ENCODE assay signal across 9 mouse cellular contexts in genomic region chr16:62414485-62414884, GRCm38 (mm10).
DNase-seq lines count a peak whose midpoint lies in the region; ATAC-seq and TF ChIP-seq lines count a peak whose summit lies in the region.
"Had no signal": no experiment of that assay in that cellular context is flagged by ENCODE, and none has a peak within 500 bp of the region (broad histone marks: within the 10 kb centered on the region; RNA-seq: fewer than 3 reads in every experiment).

No protein-coding gene starts in this region.

- no peaks in the 10 kb centered on the region for H3K27me3 ChIP-seq in stomach, postnatal 0 days (ENCODE audit: control insufficient read depth, insufficient read depth, low read length)
- H3K27me3 ChIP-seq: embryonic facial prominence, embryonic 15.5 days had no signal

- 9% methylated on average over 1 of the region's 1 CpGs for WGBS in stomach, postnatal 0 days

- H3K4me1 ChIP-seq in stomach, postnatal 0 days (replicated peaks; ENCODE audit: control insufficient read depth, insufficient read depth) = no peaks in the 10 kb centered on the region
- H3K4me1 ChIP-seq: embryonic facial prominence, embryonic 15.5 days had no signal

- ATAC-seq in stomach, postnatal 0 days (ENCODE audit: low FRiP score, low TSS enrichment) = no peak
- no peak for ATAC-seq in megakaryocyte-erythroid progenitor cell, adult 5-6 weeks (replicated peaks; ENCODE audit: low FRiP score, low TSS enrichment, poor library complexity, severe bottlenecking)

- H3K4me3 ChIP-seq in stomach, postnatal 0 days (ENCODE audit: low read depth, low read length) = no peak overlapping the region
- H3K4me3 ChIP-seq: embryonic facial prominence, embryonic 15.5 days had no signal

- H3K9ac ChIP-seq in stomach, postnatal 0 days (ENCODE audit: low read length) = no peak overlapping the region
- H3K9ac ChIP-seq: embryonic facial prominence, embryonic 15.5 days had no signal

- DNase-seq in adrenal gland, postnatal 14 days = peak; percentile 16
- no peak for DNase-seq in adrenal gland, adult 8-10 months
- DNase-seq in right cerebral cortex, adult 18-20 months = peak; percentile 36
- DNase-seq in right cerebral cortex, postnatal 36 days (ENCODE audit: low spot score in 2 of 2) = no peak
- peak; percentile 53 to 55 for DNase-seq in layer of hippocampus, postnatal 14 days (ENCODE audit: low spot score in 2 of 2)
- no peak for DNase-seq in stomach, postnatal 0 days (ENCODE audit: low spot score)
- DNase-seq in spleen, postnatal 14 days (ENCODE audit: low spot score in 2 of 2) = no peak

- no peak for TF ChIP-seq EP300 in stomach, postnatal 0 days (optimal IDR thresholded peaks at IDR 0.05)

- H3K4me2 ChIP-seq in stomach, postnatal 0 days (replicated peaks; ENCODE audit: low read depth) = no peak overlapping the region
- H3K4me2 ChIP-seq: embryonic facial prominence, embryonic 15.5 days had no signal

- H3K36me3 ChIP-seq in stomach, postnatal 0 days (ENCODE audit: control insufficient read depth, insufficient read depth, low read length) = no peaks in the 10 kb centered on the region
- H3K36me3 ChIP-seq: embryonic facial prominence, embryonic 15.5 days had no signal

- no peaks in the 10 kb centered on the region for H3K9me3 ChIP-seq in stomach, postnatal 0 days (ENCODE audit: control insufficient read depth, low read length)
- H3K9me3 ChIP-seq: embryonic facial prominence, embryonic 15.5 days had no signal

- TF ChIP-seq CTCF in stomach, postnatal 0 days (IDR thresholded peaks at IDR 0.05; ENCODE audit: low read depth) = peak; percentile 59

- no peak overlapping the region for H3K27ac ChIP-seq in stomach, postnatal 0 days (replicated peaks)
- H3K27ac ChIP-seq: embryonic facial prominence, embryonic 15.5 days had no signal

Comparison
In these comparisons a context has a peak if more than half of its experiments do, and no peak if none do; other contexts are left out.
1. DNase-seq: peak in adrenal gland, postnatal 14 days (single experiment), right cerebral cortex, adult 18-20 months (single experiment) and layer of hippocampus, postnatal 14 days (2 of 2); none in adrenal gland, adult 8-10 months (single experiment), right cerebral cortex, postnatal 36 days (0 of 2), stomach, postnatal 0 days (single experiment) and spleen, postnatal 14 days (0 of 2).